Mouse (Mus musculus): ENCODE results near the gene Ern1.

The Ern1 gene

GRCm38 (mm10) chr11:106389611-106390010, 98.0 kb downstream of the Ern1 start:
- DNase-seq (ENCODE audit: low spot score), result no peak

- DNase-seq (ENCODE audit: low spot score), result no peak
Observed at GRCm38 (mm10) chr11:106387791-106388216, 99.8 kb downstream of the Ern1 start, which contains the start of gene Icam2. Gene Icam2 (minus strand): TSS chr11:106388075.

- no peak for DNase-seq (ENCODE audit: low spot score)
Observed at GRCm38 (mm10) chr11:106387020-106387419, 100.6 kb downstream of the Ern1 start.

- DNase-seq (ENCODE audit: low spot score), result no peak
Observed at GRCm38 (mm10) chr11:106386409-106386808, 101.2 kb downstream of the Ern1 start.

GRCm38 (mm10) chr11:106383051-106383790, 104.4 kb downstream of the Ern1 start:
- no peak for DNase-seq (ENCODE audit: low spot score)

- DNase-seq (ENCODE audit: low spot score), result no peak
Observed at GRCm38 (mm10) chr11:106382424-106382823, 105.2 kb downstream of the Ern1 start.

- DNase-seq (ENCODE audit: low spot score), result no peak
Observed at GRCm38 (mm10) chr11:106381883-106382282, 105.8 kb downstream of the Ern1 start.

GRCm38 (mm10) chr11:106381011-106381410, 106.6 kb downstream of the Ern1 start:
- no peak for DNase-seq (ENCODE audit: low spot score)

GRCm38 (mm10) chr11:106374979-106375378, 112.7 kb downstream of the Ern1 start:
- no peak for DNase-seq (ENCODE audit: low spot score)

- DNase-seq (ENCODE audit: low spot score), result no peak
Observed at GRCm38 (mm10) chr11:106374559-106374958, 113.1 kb downstream of the Ern1 start.

- no peak for DNase-seq (ENCODE audit: low spot score)
Observed at GRCm38 (mm10) chr11:106373998-106374397, 113.7 kb downstream of the Ern1 start.

GRCm38 (mm10) chr11:106366316-106366715, 121.3 kb downstream of the Ern1 start:
- DNase-seq (ENCODE audit: low spot score), result peak; percentile 65

- no peak for DNase-seq (ENCODE audit: low spot score)
Observed at GRCm38 (mm10) chr11:106365366-106365765, 122.3 kb downstream of the Ern1 start, which contains the start of gene Prr29. Gene Prr29 (plus strand): TSS chr11:106365472.

GRCm38 (mm10) chr11:106364712-106365111, 122.9 kb downstream of the Ern1 start:
- DNase-seq (ENCODE audit: low spot score), result no peak

GRCm38 (mm10) chr11:106359350-106359749, 128.3 kb downstream of the Ern1 start:
- DNase-seq (ENCODE audit: low spot score), result no peak

- DNase-seq (ENCODE audit: low spot score), result no peak
Observed at GRCm38 (mm10) chr11:106355382-106356128, 132.1 kb downstream of the Ern1 start.

GRCm38 (mm10) chr11:106354181-106354580, 133.5 kb downstream of the Ern1 start:
- DNase-seq (ENCODE audit: low spot score), result no peak

GRCm38 (mm10) chr11:106353188-106353587, 134.5 kb downstream of the Ern1 start, which contains the start of gene Scn4a:
Gene Scn4a (minus strand): TSS chr11:106353288.
- DNase-seq (ENCODE audit: low spot score), result no peak

GRCm38 (mm10) chr11:106351941-106352340, 135.7 kb downstream of the Ern1 start:
- DNase-seq (ENCODE audit: low spot score), result no peak

- no peak for DNase-seq (ENCODE audit: low spot score)
Observed at GRCm38 (mm10) chr11:106351253-106351652, 136.4 kb downstream of the Ern1 start.

- DNase-seq (ENCODE audit: low spot score), result no peak
Observed at GRCm38 (mm10) chr11:106350853-106351252, 136.8 kb downstream of the Ern1 start.

GRCm38 (mm10) chr11:106349772-106350171, 137.9 kb downstream of the Ern1 start:
- no peak for DNase-seq (ENCODE audit: low spot score)

GRCm38 (mm10) chr11:106344910-106345309, 142.7 kb downstream of the Ern1 start:
- no peak for DNase-seq (ENCODE audit: low spot score)
